Mouse (Mus musculus) heart, postnatal 0 days (tissue): Measurements from ENCODE around the gene Arrb2. TPM values are rescaled to one million over a fixed set of nuclear protein-coding genes. Genes with fewer than 3 reads are reported as not detected.

Experiments used
- ATAC-seq: fragments of 200-750 bp; cut with Nextera tagmentation; 2 replicates; pipeline ENCODE4 v1.8.0; 2017; ENCODE audit warnings: low read depth, moderate number of reproducible peaks, moderate library complexity; ENCODE audit not compliant: insufficient read depth
- DNase-seq: peaks from one replicate; pipeline ENCODE4 v3.0.0-alpha.2; 2016; ENCODE audit warnings: low spot score
- H3K27ac ChIP-seq: fragments of 300-500 bp; sonication (generic); 2 replicates; pipeline ENCODE4 v1.5.1; 2014; ENCODE audit warnings: low read depth, mild to moderate bottlenecking
- H3K27me3 ChIP-seq: fragments of 300-500 bp; sonication (generic); 2 replicates; pipeline ENCODE4 v1.6.1; 2014; ENCODE audit warnings: low read length, mixed read lengths; ENCODE audit not compliant: control insufficient read depth, insufficient read depth
- H3K36me3 ChIP-seq: fragments of 300-500 bp; sonication (generic); replicated peaks from 2 replicates; pipeline ENCODE4 v1.6.1; 2014; ENCODE audit warnings: low read length, mixed read lengths; ENCODE audit not compliant: control insufficient read depth, insufficient read depth
- H3K4me1 ChIP-seq: fragments of 300-500 bp; sonication (generic); 2 replicates; pipeline ENCODE4 v1.6.1; 2014; ENCODE audit warnings: antibody characterized with exemption; ENCODE audit not compliant: control insufficient read depth, insufficient read depth
- H3K4me2 ChIP-seq: fragments of 300-500 bp; sonication (generic); 2 replicates; pipeline ENCODE4 v1.6.1; 2014; ENCODE audit warnings: low read depth, mild to moderate bottlenecking, low read length, moderate library complexity
- H3K4me3 ChIP-seq: fragments of 300-500 bp; sonication (generic); 2 replicates; pipeline ENCODE4 v1.5.1; 2014; ENCODE audit warnings: low read depth, low read length
- H3K9ac ChIP-seq: fragments of 300-500 bp; sonication (generic); replicated peaks from 2 replicates; pipeline ENCODE4 v1.6.1; 2014; ENCODE audit warnings: low read depth, low read length, mixed read lengths
- H3K9me3 ChIP-seq: fragments of 300-500 bp; sonication (generic); replicated peaks from 2 replicates; pipeline ENCODE4 v1.6.1; 2016; ENCODE audit warnings: low read length; ENCODE audit not compliant: control insufficient read depth
- CTCF ChIP-seq: IDR thresholded peaks from 2 replicates; pipeline ENCODE4 v1.5.1; 2016; ENCODE audit warnings: antibody characterized with exemption, control low read depth, low read depth
- EP300 ChIP-seq: IDR thresholded peaks from 2 replicates; pipeline ENCODE4 v1.6.1; 2016; ENCODE audit warnings: antibody characterized with exemption, low read depth
- WGBS: fragments of 180-500 bp; shearing (Covaris S2); extraction: QIAGEN DNeasy Blood & Tissue Kit; methylation state at CpG from one replicate; pipeline ENCODE4 v1.1.7; 2014; 5-methylcytosine and 5-hydroxymethylcytosine counted together
- microRNA-seq: library from miRNA; unstranded; fragments of <30 nt; microRNA quantifications from one replicate; pipeline ENCODE4, GENCODE M21; 2016
- polyA plus RNA-seq: library from polyadenylated mRNA; unstranded; fragments of >200 nt; fragmentation: Nextera tagmentation; extraction: Ambion mirVana; gene quantifications from 2 replicates; pipeline ENCODE4 v1.2.1, GENCODE M21; 2015
- total RNA-seq: library from RNA; depleted of rRNA; stranded (reverse); fragments of >200 nt; gene quantifications from 2 replicates; pipeline ENCODE4 v1.2.3, GENCODE M21; 2014; ENCODE audit warnings: low replicate concordance; rRNA removed

The Arrb2 gene
- total and polyA plus RNA-seq, 2 experiments from 2014 or later: 4.8 to 9.5 TPM

DNA sequence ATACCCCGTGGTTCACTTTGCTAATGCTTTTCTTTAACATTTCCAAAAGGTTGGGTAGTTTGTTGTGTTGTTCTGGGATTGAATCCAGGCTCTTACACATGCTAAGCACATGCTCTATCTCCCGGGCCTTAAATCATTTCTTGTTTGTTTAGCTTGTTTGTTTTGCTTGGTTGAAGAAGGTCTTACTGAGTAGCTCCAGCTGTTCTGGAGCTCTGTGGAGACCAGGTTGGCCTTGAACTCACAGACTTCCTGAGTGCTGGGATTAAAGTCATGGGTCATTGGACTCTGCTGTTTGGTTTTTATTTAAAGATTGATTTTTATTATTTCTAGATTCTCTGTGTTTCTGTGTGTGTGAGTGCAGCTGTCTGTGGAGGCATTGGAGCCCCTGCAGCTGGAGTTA, 53.1 kb downstream of the Arrb2 start:
- WGBS: 48% methylated on average over 2 of the region's 2 CpGs
- ATAC-seq (no peak), DNase-seq (no peak)
- TF ChIP-seq CTCF: no peak
- TF ChIP-seq EP300: no peak
- no peaks in the 10 kb centered on the region for H3K36me3 ChIP-seq
- H3K4me1 ChIP-seq: no peaks in the 10 kb centered on the region
- H3K27ac ChIP-seq: no peak overlapping the region
- H3K9me3 ChIP-seq: no peaks in the 10 kb centered on the region
- no peaks in the 10 kb centered on the region for H3K27me3 ChIP-seq
- H3K9ac ChIP-seq: no peak overlapping the region
- no peak overlapping the region for H3K4me3 ChIP-seq
- H3K4me2 ChIP-seq: no peak overlapping the region

GRCm38 (mm10) chr11:70487816-70488215, 55.4 kb downstream of the Arrb2 start:
- no peak for ATAC-seq

DNA sequence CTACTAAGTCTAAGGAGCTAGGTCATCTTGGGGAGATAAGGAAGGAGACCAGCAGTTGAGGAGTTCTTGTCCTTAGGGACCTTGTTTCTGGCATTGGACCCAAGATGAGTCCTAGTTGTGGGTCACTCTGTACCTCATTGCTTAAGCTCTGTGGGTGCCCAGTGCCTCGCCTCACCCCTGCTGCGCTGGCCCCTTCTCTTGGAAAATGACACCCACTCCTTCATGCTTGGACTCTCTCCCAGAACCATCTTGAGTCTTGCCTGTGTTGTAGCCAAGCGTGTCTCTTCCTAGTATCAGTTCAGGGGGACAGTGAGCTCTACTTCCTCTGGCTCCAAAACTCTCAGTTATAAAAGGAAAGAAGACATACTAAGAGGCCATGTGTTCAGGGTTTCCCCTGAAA, 56.7 kb downstream of the Arrb2 start:
- Histone ChIP-seq H3K4me1 (no peaks in the 10 kb centered on the region), H3K4me2 (no peak overlapping the region), H3K27ac (no peak overlapping the region), H3K4me3 (no peak overlapping the region), H3K27me3 (no peaks in the 10 kb centered on the region), H3K9ac (no peak overlapping the region), H3K9me3 (0 out of 2 replicates have a peak, but pooled peaks cover 4% of the 10 kb centered on the region), H3K36me3 (no peaks in the 10 kb centered on the region)
- ATAC-seq (no peak), DNase-seq (no peak)
- TF ChIP-seq EP300: no peak
- TF ChIP-seq CTCF: no peak
- WGBS: 81% methylated on average over 3 of the region's 3 CpGs

More at GRCm38 (mm10) chr11:70487816-70488215, 55.4 kb downstream of the Arrb2 start:
- Histone ChIP-seq H3K27ac (no peak overlapping the region), H3K36me3 (no peaks in the 10 kb centered on the region), H3K4me2 (no peak overlapping the region), H3K4me1 (no peaks in the 10 kb centered on the region), H3K4me3 (no peak overlapping the region), H3K9me3 (0 out of 2 replicates have a peak, but pooled peaks cover 4% of the 10 kb centered on the region), H3K9ac (no peak overlapping the region), H3K27me3 (no peaks in the 10 kb centered on the region)
- 24% methylated on average over 4 of the region's 4 CpGs for WGBS
- TF ChIP-seq CTCF (no peak), EP300 (no peak)
- no peak for DNase-seq

DNA sequence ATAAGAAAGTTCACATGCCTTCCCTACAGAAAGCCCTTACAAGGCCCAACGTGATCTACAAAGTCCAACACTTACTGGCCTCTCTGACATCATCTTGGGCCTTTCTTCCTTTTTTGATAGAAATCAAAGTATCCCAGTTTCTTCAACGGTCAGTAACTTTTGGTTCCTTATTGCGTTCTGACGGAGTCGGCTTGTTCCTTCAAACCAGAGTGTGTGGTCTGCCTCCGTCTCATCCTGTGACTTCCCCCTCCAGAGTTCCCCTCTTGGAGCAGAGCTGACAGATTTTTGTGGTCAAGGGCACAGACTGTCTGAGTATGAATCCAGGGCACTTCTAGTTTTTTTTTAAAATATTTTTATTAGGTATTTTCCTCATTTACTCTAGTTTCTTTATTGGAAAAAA, 57.2 kb downstream of the Arrb2 start:
- H3K4me2 ChIP-seq: no peak overlapping the region

More for the DNA sequence above, 57.2 kb downstream of the Arrb2 start:
- DNase-seq (no peak), ATAC-seq (no peak)
- Histone ChIP-seq H3K9me3 (0 out of 2 replicates have a peak, but pooled peaks cover 4% of the 10 kb centered on the region), H3K4me1 (no peaks in the 10 kb centered on the region), H3K9ac (no peak overlapping the region), H3K36me3 (no peaks in the 10 kb centered on the region), H3K27ac (no peak overlapping the region), H3K4me3 (no peak overlapping the region), H3K27me3 (no peaks in the 10 kb centered on the region)
- WGBS: 79% methylated on average over 6 of the region's 6 CpGs
- no peak for TF ChIP-seq CTCF
- TF ChIP-seq EP300: no peak

Small RNA genes lying within 50 kb of the gene (microRNA-seq; reads per million reads assigned to microRNA genes)
- gene Mir7115: not detected

Other genes with a start within 250 kb of the Arrb2 start
- 3.1 TPM in 1 of 2 replicates, not detected in the other for gene Slc16a11, start 219.9 kb upstream of the Arrb2 start, total RNA-seq
- 0.25 and 0.58 TPM in 2 replicates for gene Slc16a11, start 219.9 kb upstream of the Arrb2 start, polyA plus RNA-seq
- 3.1 and 5.5 TPM in 2 replicates for gene Slc16a13, start 211.6 kb upstream of the Arrb2 start, total RNA-seq
- gene Slc16a13, start 211.6 kb upstream of the Arrb2 start, polyA plus RNA-seq: 4.4 and 4.5 TPM in 2 replicates
- 12.8 and 44.1 TPM in 2 replicates for gene Bcl6b, start 202.8 kb upstream of the Arrb2 start, total RNA-seq
- gene Bcl6b, start 202.8 kb upstream of the Arrb2 start, polyA plus RNA-seq: 16.8 and 18.9 TPM in 2 replicates
- gene 0610010K14Rik, start 194.7 kb upstream of the Arrb2 start, total RNA-seq: 47.7 and 60.5 TPM in 2 replicates
- 96.5 and 102 TPM in 2 replicates for gene 0610010K14Rik, start 194.7 kb upstream of the Arrb2 start, polyA plus RNA-seq
- gene Gm21988, start 192.8 kb upstream of the Arrb2 start, total RNA-seq: 6.8 and 15.2 TPM in 2 replicates
- gene Gm21988, start 192.8 kb upstream of the Arrb2 start, polyA plus RNA-seq: 7.5 and 8.6 TPM in 2 replicates
- gene Rnasek, start 192.8 kb upstream of the Arrb2 start, total RNA-seq: 13.1 and 75.0 TPM in 2 replicates
- gene Rnasek, start 192.8 kb upstream of the Arrb2 start, polyA plus RNA-seq: 311 and 336 TPM in 2 replicates
- gene Alox12, start 177.3 kb upstream of the Arrb2 start, total RNA-seq: 1.4 and 2.5 TPM in 2 replicates
- gene Alox12, start 177.3 kb upstream of the Arrb2 start, polyA plus RNA-seq: 2.3 TPM in 2 replicates
- not detected in 2 replicates for gene Alox12e, start 110.0 kb upstream of the Arrb2 start, total RNA-seq
- 0.05 TPM in 1 of 2 replicates, not detected in the other for gene Alox12e, start 110.0 kb upstream of the Arrb2 start, polyA plus RNA-seq
- gene Alox15, start 80.6 kb upstream of the Arrb2 start, total RNA-seq: 0.23 TPM in 1 of 2 replicates, not detected in the other
- 0.11 and 0.22 TPM in 2 replicates for gene Alox15, start 80.6 kb upstream of the Arrb2 start, polyA plus RNA-seq
- 15.1 and 15.9 TPM in 2 replicates for gene Pelp1, start 22.6 kb upstream of the Arrb2 start, total RNA-seq
- 10.9 and 11.0 TPM in 2 replicates for gene Pelp1, start 22.6 kb upstream of the Arrb2 start, polyA plus RNA-seq
- gene Med11, start 19.3 kb downstream of the Arrb2 start, total RNA-seq: 9.0 and 28.3 TPM in 2 replicates
- 13.7 and 15.9 TPM in 2 replicates for gene Med11, start 19.3 kb downstream of the Arrb2 start, polyA plus RNA-seq
- 0.04 and 5.0 TPM in 2 replicates for gene Zmynd15, start 26.8 kb downstream of the Arrb2 start, total RNA-seq
- gene Zmynd15, start 26.8 kb downstream of the Arrb2 start, polyA plus RNA-seq: 1.3 TPM in 2 replicates
- 5.9 and 12.8 TPM in 2 replicates for gene Cxcl16, start 27.3 kb downstream of the Arrb2 start, total RNA-seq
- 9.8 and 11.3 TPM in 2 replicates for gene Cxcl16, start 27.3 kb downstream of the Arrb2 start, polyA plus RNA-seq
- gene Tm4sf5, start 72.6 kb downstream of the Arrb2 start, total RNA-seq: 0.34 and 8.6 TPM in 2 replicates
- gene Tm4sf5, start 72.6 kb downstream of the Arrb2 start, polyA plus RNA-seq: 7.6 and 7.8 TPM in 2 replicates
- gene Vmo1, start 82.0 kb downstream of the Arrb2 start, total RNA-seq: not detected in 2 replicates
- gene Vmo1, start 82.0 kb downstream of the Arrb2 start, polyA plus RNA-seq: 0.18 and 0.55 TPM in 2 replicates
- not detected in 2 replicates for gene Gltpd2, start 86.6 kb downstream of the Arrb2 start, total RNA-seq
- 0.34 TPM in 1 of 2 replicates, not detected in the other for gene Gltpd2, start 86.6 kb downstream of the Arrb2 start, polyA plus RNA-seq
- 474 and 521 TPM in 2 replicates for gene Psmb6, start 92.7 kb downstream of the Arrb2 start, total RNA-seq
- 640 and 644 TPM in 2 replicates for gene Psmb6, start 92.7 kb downstream of the Arrb2 start, polyA plus RNA-seq
- not detected in 2 replicates for gene Gm40193, start 100.3 kb downstream of the Arrb2 start, total RNA-seq
- not detected in 2 replicates for gene Gm40193, start 100.3 kb downstream of the Arrb2 start, polyA plus RNA-seq
- gene Pld2, start 107.4 kb downstream of the Arrb2 start, total RNA-seq: 14.5 and 18.5 TPM in 2 replicates
- gene Pld2, start 107.4 kb downstream of the Arrb2 start, polyA plus RNA-seq: 5.4 and 6.8 TPM in 2 replicates
- gene Mink1, start 130.2 kb downstream of the Arrb2 start, total RNA-seq: 20.4 and 38.0 TPM in 2 replicates
- 5.0 and 5.2 TPM in 2 replicates for gene Mink1, start 130.2 kb downstream of the Arrb2 start, polyA plus RNA-seq
- gene 4930544D05Rik, start 183.2 kb downstream of the Arrb2 start, total RNA-seq: not detected in 2 replicates
- not detected in 2 replicates for gene 4930544D05Rik, start 183.2 kb downstream of the Arrb2 start, polyA plus RNA-seq
- not detected in 2 replicates for gene Chrne, start 186.6 kb downstream of the Arrb2 start, total RNA-seq
- not detected in 2 replicates for gene Chrne, start 186.6 kb downstream of the Arrb2 start, polyA plus RNA-seq
- 0.08 TPM in 1 of 2 replicates, not detected in the other for gene Gp1ba, start 206.5 kb downstream of the Arrb2 start, total RNA-seq
- gene Gp1ba, start 206.5 kb downstream of the Arrb2 start, polyA plus RNA-seq: 0.26 and 0.27 TPM in 2 replicates
- gene Rnf167, start 214.6 kb downstream of the Arrb2 start, total RNA-seq: 48.3 and 66.3 TPM in 2 replicates
- gene Rnf167, start 214.6 kb downstream of the Arrb2 start, polyA plus RNA-seq: 61.8 and 62.5 TPM in 2 replicates
- 530 and 532 TPM in 2 replicates for gene Slc25a11, start 214.8 kb downstream of the Arrb2 start, total RNA-seq
- 446 and 451 TPM in 2 replicates for gene Slc25a11, start 214.8 kb downstream of the Arrb2 start, polyA plus RNA-seq
- 924 and 959 TPM in 2 replicates for gene Pfn1, start 222.0 kb downstream of the Arrb2 start, total RNA-seq
- gene Pfn1, start 222.0 kb downstream of the Arrb2 start, polyA plus RNA-seq: 903 and 932 TPM in 2 replicates
- gene Eno3, start 224.6 kb downstream of the Arrb2 start, total RNA-seq: 1,315 and 1,376 TPM in 2 replicates
- gene Eno3, start 224.6 kb downstream of the Arrb2 start, polyA plus RNA-seq: 1,204 and 1,224 TPM in 2 replicates
- gene Spag7, start 236.8 kb downstream of the Arrb2 start, total RNA-seq: 42.0 and 53.9 TPM in 2 replicates
- gene Spag7, start 236.8 kb downstream of the Arrb2 start, polyA plus RNA-seq: 154 and 175 TPM in 2 replicates